Mouse (Mus musculus): ENCODE results near the gene Ttc25. TPM values are rescaled to one million over a fixed set of nuclear protein-coding genes. Genes with fewer than 3 reads are reported as not detected.
"Not testable (repeated sequence)": the region's sequence is repeated elsewhere in the genome, so short reads cannot be mapped to it uniquely, and the experiment has no call there.

Ttc25 gene
- polyA plus RNA-seq, 1 experiment from 2014 or later, result 0.66 TPM

GRCm38 (mm10) chr11:100533871-100534270 lies 11.5 kb upstream of the Ttc25 start:
- Histone ChIP-seq H3K27me3 (no peaks in the 10 kb centered on the region), H3K36me3 (no peaks in the 10 kb centered on the region), H3K4me1 (replicated peaks) (no peaks in the 10 kb centered on the region), H3K9ac (no peak overlapping the region), H3K4me2 (no peak overlapping the region), H3K4me3 (no peak overlapping the region), H3K9me3 (replicated peaks) (no peaks in the 10 kb centered on the region), H3K27ac (no peak overlapping the region)
- WGBS, result 80% methylated on average over 6 of the region's 6 CpGs
- ATAC-seq (replicated peaks; ENCODE audit: insufficient number of reproducible peaks, insufficient read depth, low FRiP score, low read depth), result no peak

- not testable (repeated sequence) for H3K27ac ChIP-seq; H3K9me3 ChIP-seq (replicated peaks); H3K9ac ChIP-seq; ATAC-seq (replicated peaks; ENCODE audit: insufficient number of reproducible peaks, insufficient read depth, low FRiP score, low read depth); H3K36me3 ChIP-seq; H3K4me1 ChIP-seq (replicated peaks); H3K4me2 ChIP-seq; H3K27me3 ChIP-seq; H3K4me3 ChIP-seq
- 82% methylated on average over 2 of the region's 2 CpGs for WGBS
Measured at GRCm38 (mm10) chr11:100534411-100534810, 11.0 kb upstream of the Ttc25 start.

GRCm38 (mm10) chr11:100534821-100535220 lies 10.6 kb upstream of the Ttc25 start:
- H3K4me1 ChIP-seq (replicated peaks); H3K4me2 ChIP-seq; H3K9ac ChIP-seq; ATAC-seq (replicated peaks; ENCODE audit: insufficient number of reproducible peaks, insufficient read depth, low FRiP score, low read depth); H3K36me3 ChIP-seq; H3K27ac ChIP-seq; H3K9me3 ChIP-seq (replicated peaks); H3K4me3 ChIP-seq; H3K27me3 ChIP-seq: not testable (repeated sequence)
- 80% methylated on average over 6 of the region's 6 CpGs for WGBS

GRCm38 (mm10) chr11:100535996-100536395 lies 9.4 kb upstream of the Ttc25 start:
- Histone ChIP-seq H3K27ac (no peak overlapping the region), H3K9me3 (replicated peaks) (no peaks in the 10 kb centered on the region), H3K4me2 (no peak overlapping the region), H3K27me3 (no peaks in the 10 kb centered on the region), H3K4me3 (no peak overlapping the region), H3K36me3 (no peaks in the 10 kb centered on the region), H3K4me1 (replicated peaks) (no peaks in the 10 kb centered on the region), H3K9ac (no peak overlapping the region)
- ATAC-seq (replicated peaks; ENCODE audit: insufficient number of reproducible peaks, insufficient read depth, low FRiP score, low read depth), result no peak
- 74% methylated on average over 1 of the region's 1 CpGs for WGBS

- Histone ChIP-seq H3K4me3 (no peak overlapping the region), H3K36me3 (no peaks in the 10 kb centered on the region), H3K9me3 (replicated peaks) (no peaks in the 10 kb centered on the region), H3K4me2 (no peak overlapping the region), H3K4me1 (replicated peaks) (no peaks in the 10 kb centered on the region), H3K9ac (no peak overlapping the region), H3K27ac (no peak overlapping the region), H3K27me3 (no peaks in the 10 kb centered on the region)
- ATAC-seq (replicated peaks; ENCODE audit: insufficient number of reproducible peaks, insufficient read depth, low FRiP score, low read depth), result no peak
Measured at GRCm38 (mm10) chr11:100536466-100536865, 8.9 kb upstream of the Ttc25 start.

- WGBS, result 32% methylated on average over 6 of the region's 6 CpGs
Measured at GRCm38 (mm10) chr11:100540966-100541365, 4.4 kb upstream of the Ttc25 start.

GRCm38 (mm10) chr11:100541577-100541976 lies 3.8 kb upstream of the Ttc25 start:
- Histone ChIP-seq H3K4me3 (no peak overlapping the region), H3K27ac (no peak overlapping the region), H3K9me3 (replicated peaks) (no peaks in the 10 kb centered on the region), H3K27me3 (no peaks in the 10 kb centered on the region), H3K36me3 (no peaks in the 10 kb centered on the region), H3K4me1 (replicated peaks) (peaks cover 11% of the 10 kb centered on the region), H3K4me2 (no peak overlapping the region), H3K9ac (no peak overlapping the region)
- WGBS, result 67% methylated on average over 2 of the region's 2 CpGs
- no peak for ATAC-seq (replicated peaks; ENCODE audit: insufficient number of reproducible peaks, insufficient read depth, low FRiP score, low read depth)

More at GRCm38 (mm10) chr11:100540966-100541365, 4.4 kb upstream of the Ttc25 start:
- H3K27me3 ChIP-seq, result no peaks in the 10 kb centered on the region
- no peak overlapping the region for H3K4me3 ChIP-seq
- no peak overlapping the region for H3K9ac ChIP-seq
- H3K36me3 ChIP-seq, result no peaks in the 10 kb centered on the region
- no peak for ATAC-seq (replicated peaks; ENCODE audit: insufficient number of reproducible peaks, insufficient read depth, low FRiP score, low read depth)
- no peak overlapping the region for H3K27ac ChIP-seq
- H3K9me3 ChIP-seq (replicated peaks), result no peaks in the 10 kb centered on the region
- H3K4me1 ChIP-seq (replicated peaks), result peaks cover 8% of the 10 kb centered on the region
- no peak overlapping the region for H3K4me2 ChIP-seq

- H3K27ac ChIP-seq, result peak overlapping the region; percentile 17; the same call in 1 of the 2 replicates
- peak overlapping the region; percentile 73 for H3K4me2 ChIP-seq
- H3K9me3 ChIP-seq (replicated peaks), result no peaks in the 10 kb centered on the region
- 26% methylated on average over 7 of the region's 7 CpGs for WGBS
- no peak for ATAC-seq (replicated peaks; ENCODE audit: insufficient number of reproducible peaks, insufficient read depth, low FRiP score, low read depth)
- H3K27me3 ChIP-seq, result no peaks in the 10 kb centered on the region
- no peaks in the 10 kb centered on the region for H3K36me3 ChIP-seq
- H3K4me3 ChIP-seq, result peak overlapping the region; percentile 51
- H3K4me1 ChIP-seq (replicated peaks), result peaks cover 11% of the 10 kb centered on the region
- peak overlapping the region; percentile 36 for H3K9ac ChIP-seq
Measured at GRCm38 (mm10) chr11:100545746-100546085, 309 bp downstream of the Ttc25 start.

- Histone ChIP-seq H3K9ac (no peak overlapping the region), H3K27me3 (no peaks in the 10 kb centered on the region), H3K9me3 (replicated peaks) (no peaks in the 10 kb centered on the region), H3K4me1 (replicated peaks) (peaks cover 11% of the 10 kb centered on the region), H3K36me3 (no peaks in the 10 kb centered on the region), H3K27ac (no peak overlapping the region), H3K4me3 (no peak overlapping the region), H3K4me2 (no peak overlapping the region)
- no peak for ATAC-seq (replicated peaks; ENCODE audit: insufficient number of reproducible peaks, insufficient read depth, low FRiP score, low read depth)
- 76% methylated on average over 6 of the region's 6 CpGs for WGBS
Measured at GRCm38 (mm10) chr11:100546955-100547354, 1.5 kb downstream of the Ttc25 start.

GRCm38 (mm10) chr11:100548141-100548540 lies 2.7 kb downstream of the Ttc25 start:
- ATAC-seq (replicated peaks; ENCODE audit: insufficient number of reproducible peaks, insufficient read depth, low FRiP score, low read depth), result no peak
- no peak overlapping the region for H3K27ac ChIP-seq
- H3K36me3 ChIP-seq, result no peaks in the 10 kb centered on the region
- H3K9ac ChIP-seq, result no peak overlapping the region
- no peaks in the 10 kb centered on the region for H3K9me3 ChIP-seq (replicated peaks)
- 58% methylated on average over 6 of the region's 6 CpGs for WGBS
- no peak overlapping the region for H3K4me2 ChIP-seq
- H3K27me3 ChIP-seq, result no peaks in the 10 kb centered on the region
- peaks cover 11% of the 10 kb centered on the region for H3K4me1 ChIP-seq (replicated peaks)
- H3K4me3 ChIP-seq, result no peak overlapping the region

- Histone ChIP-seq H3K36me3 (no peaks in the 10 kb centered on the region), H3K27me3 (no peaks in the 10 kb centered on the region), H3K4me3 (no peak overlapping the region), H3K9ac (no peak overlapping the region), H3K4me1 (replicated peaks) (peaks cover 11% of the 10 kb centered on the region), H3K27ac (no peak overlapping the region), H3K4me2 (no peak overlapping the region), H3K9me3 (replicated peaks) (no peaks in the 10 kb centered on the region)
- ATAC-seq (replicated peaks; ENCODE audit: insufficient number of reproducible peaks, insufficient read depth, low FRiP score, low read depth), result no peak
- 65% methylated on average over 8 of the region's 8 CpGs for WGBS
Measured at GRCm38 (mm10) chr11:100549466-100549865, 4.1 kb downstream of the Ttc25 start.

- H3K4me1 ChIP-seq (replicated peaks), result peaks cover 7% of the 10 kb centered on the region
- no peaks in the 10 kb centered on the region for H3K36me3 ChIP-seq
- WGBS, result 65% methylated on average over 6 of the region's 6 CpGs
- H3K4me2 ChIP-seq, result no peak overlapping the region
- H3K9me3 ChIP-seq (replicated peaks), result no peaks in the 10 kb centered on the region
- no peak for ATAC-seq (replicated peaks; ENCODE audit: insufficient number of reproducible peaks, insufficient read depth, low FRiP score, low read depth)
- H3K27ac ChIP-seq, result no peak overlapping the region
- H3K9ac ChIP-seq, result no peak overlapping the region
- H3K4me3 ChIP-seq, result no peak overlapping the region
- no peaks in the 10 kb centered on the region for H3K27me3 ChIP-seq
Measured at GRCm38 (mm10) chr11:100550101-100550500, 4.7 kb downstream of the Ttc25 start.
